Mouse (Mus musculus) lung, postnatal 10 days (tissue): ENCODE measurements around the gene Tyrp1.

Experiments
- DNase-seq: peaks from one replicate; pipeline ENCODE4 v3.0.0; 2021

Gene Tyrp1

GRCm38 (mm10) chr4:80834050-80834449 is at the start of gene Tyrp1:
Gene Tyrp1, plus strand, starts transcription at chr4:80834123.
- DNase-seq: no peak

DNA sequence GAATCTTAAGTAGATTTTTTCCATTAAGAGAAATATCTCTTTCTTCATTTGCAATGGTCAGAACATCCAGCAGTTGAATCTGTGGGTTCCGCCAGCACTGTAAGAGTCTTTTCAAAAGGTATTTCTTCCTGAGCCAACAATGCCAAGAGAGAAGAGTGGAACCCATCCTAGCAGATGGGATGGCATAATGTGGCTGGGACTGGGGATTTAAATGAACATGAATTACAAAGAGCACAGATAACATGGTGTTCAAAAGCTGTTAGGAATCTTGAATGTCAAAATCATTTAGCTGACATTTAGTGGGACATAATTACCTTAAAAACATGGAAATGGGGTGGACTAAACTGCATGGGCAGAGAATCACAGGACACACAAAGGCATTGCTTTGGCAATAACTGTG is 45.6 kb upstream of the Tyrp1 start:
- DNase-seq: no peak

DNA sequence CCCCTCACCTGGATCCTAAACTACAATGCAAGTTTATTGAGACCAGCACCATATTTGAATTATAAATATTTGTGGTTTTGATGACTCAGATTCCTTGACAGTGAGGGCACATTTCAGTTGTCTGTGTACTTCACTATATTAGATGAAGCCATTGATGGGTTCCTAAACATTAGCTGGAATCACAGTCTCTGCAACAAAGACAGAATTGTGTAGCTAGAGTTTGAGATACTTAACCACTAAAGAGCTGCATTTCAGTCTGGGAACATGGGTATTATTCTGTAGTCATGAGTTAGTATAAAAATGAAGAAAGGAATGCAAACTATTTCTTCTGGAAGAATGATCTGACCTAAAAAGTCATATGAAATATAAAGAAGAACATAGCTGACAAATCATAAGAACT is 14.4 kb upstream of the Tyrp1 start:
- DNase-seq: no peak

- no peak for DNase-seq
Observed at GRCm38 (mm10) chr4:80821945-80822344, 12.0 kb upstream of the Tyrp1 start.

DNA sequence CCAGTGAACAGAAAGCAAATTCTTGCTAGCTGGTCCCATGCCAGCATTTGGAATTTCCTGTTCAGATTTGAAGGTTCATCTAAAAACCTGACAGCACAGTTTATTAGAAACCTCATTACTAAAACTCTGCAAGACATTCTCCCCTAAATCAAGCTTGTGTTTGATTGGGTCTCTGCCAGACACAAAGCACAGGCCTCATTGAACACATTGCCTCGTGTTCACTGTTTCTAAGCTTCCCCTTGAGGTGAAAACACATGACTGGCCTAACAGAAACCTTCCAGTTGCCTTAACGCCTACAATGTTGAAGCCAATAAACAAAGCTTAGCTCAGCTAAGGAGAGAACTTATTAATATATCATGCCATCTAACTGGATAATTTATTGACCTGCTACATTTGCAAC is 5.7 kb upstream of the Tyrp1 start:
- DNase-seq: no peak

DNA sequence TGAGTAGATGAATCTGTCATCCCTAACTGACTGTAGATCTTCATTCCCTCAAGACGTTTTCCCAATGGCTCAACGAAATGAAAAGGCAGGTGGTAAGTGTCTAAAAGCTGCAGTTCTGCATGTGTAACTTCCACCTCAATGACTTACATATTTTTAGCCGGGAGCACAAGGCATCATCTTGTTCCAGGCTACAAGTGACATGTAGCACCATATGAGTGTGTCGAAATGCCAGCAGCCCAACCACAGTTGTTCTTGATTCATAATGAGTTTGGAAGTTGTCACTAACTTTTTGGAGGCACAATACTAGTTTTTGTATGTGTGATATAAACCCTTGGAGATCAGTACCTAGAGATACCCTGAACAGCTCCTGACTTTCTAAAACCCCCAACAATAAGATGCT is 5.4 kb downstream of the Tyrp1 start:
- no peak for DNase-seq

GRCm38 (mm10) chr4:80841980-80842379 is 8.1 kb downstream of the Tyrp1 start:
- DNase-seq: no peak

DNA sequence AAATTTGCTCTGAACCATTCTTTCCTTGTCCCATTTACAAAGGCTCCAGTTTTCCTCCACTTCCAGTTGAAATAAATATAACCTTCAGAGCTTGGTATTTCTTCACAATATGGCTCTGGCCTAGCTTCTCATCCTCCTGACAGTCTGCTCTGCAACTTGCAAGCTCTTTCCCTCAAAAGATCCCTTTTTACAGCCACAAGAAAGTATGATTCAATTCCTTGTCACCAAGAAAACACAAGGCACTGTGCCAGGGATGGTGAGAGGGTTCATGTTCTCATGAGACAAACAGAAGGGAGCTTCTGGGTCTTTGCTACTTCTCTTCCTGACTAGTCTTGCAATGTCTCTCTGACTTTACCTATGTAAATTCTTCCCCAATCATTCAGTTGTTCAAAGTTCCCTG is 9.8 kb downstream of the Tyrp1 start:
- no peak for DNase-seq

- DNase-seq: no peak
Observed at GRCm38 (mm10) chr4:80846052-80846451, 12.1 kb downstream of the Tyrp1 start.

GRCm38 (mm10) chr4:80852590-80853425 is 18.9 kb downstream of the Tyrp1 start:
- DNase-seq: no peak

DNA sequence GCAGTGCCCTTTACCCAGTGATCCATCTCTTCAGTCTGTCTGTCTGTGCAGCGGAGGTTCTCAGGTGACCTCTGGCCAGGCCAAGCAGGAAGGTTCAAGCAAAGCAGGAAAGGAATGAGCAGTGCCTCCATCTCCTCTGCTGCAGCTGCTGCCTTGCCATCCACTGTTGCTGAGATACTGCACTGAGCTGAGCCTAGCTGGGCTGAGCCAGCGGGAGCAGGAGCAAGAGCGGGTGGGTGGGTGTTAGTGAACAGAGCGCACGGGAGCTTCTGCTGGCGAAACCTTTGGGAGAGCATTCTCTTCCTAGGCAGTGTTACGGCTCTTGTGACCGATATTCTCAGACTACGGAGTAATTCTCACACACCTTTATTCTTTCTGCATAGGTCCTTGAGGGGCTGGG is 21.6 kb downstream of the Tyrp1 start:
- no peak for DNase-seq

DNA sequence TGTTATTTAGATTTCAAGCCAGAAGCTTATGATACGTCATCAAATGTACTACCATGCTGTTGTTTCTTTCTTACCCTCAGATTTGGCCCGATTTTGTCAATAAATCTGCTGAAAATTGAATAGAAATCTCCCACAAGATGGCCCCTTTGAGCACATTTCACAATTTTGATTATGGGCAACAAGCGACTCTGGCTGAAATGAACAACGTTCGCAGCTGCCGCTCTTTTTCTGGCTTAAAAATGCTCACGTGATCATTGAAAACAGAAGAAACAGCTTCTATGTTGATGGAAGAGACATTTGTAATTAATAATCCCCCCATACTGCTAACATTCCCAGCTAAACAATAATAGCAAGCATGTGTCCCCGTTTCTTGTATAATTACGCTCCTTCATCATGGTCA is 29.0 kb downstream of the Tyrp1 start:
- DNase-seq: no peak

DNA sequence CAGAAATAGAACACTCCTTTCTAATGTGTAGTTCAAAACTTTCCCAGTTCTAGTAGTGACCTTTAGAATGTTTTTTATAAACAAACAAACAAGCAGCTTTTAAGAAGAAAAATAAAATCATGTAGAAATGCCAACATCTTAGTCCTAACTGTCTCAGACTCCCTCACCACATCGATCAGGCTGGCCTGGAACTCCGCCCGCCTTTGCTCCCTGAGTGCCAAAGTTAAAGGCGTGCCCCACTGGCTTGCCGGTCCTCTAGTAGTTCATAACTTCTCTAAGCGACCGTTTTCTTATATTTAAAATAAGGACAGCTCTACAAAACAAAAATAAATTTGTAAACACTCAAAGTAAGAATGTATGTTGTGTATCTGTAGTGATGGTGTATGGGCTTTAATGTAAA is 30.0 kb downstream of the Tyrp1 start:
- no peak for DNase-seq

DNA sequence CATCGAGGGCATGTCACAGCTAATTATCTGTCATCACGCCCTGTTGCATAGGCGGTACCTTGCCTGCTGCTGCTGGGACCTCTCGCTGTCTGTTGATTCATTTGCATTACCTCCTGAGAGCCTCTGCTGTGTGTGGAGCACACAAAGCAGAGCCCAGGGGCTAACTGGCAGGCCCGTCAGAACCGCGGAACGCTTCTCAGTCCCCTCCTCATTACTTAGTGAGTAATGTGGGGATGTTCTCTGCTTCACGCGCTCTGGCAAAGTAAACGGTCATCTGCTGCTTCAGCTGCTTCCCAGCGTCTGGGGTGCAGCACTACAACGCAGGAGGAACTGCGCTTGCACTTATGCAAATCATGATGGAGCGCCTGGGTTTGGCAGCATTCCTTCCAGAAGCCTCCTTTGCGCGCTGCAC is 30.6 kb downstream of the Tyrp1 start:
- DNase-seq: peak; percentile 21

DNA sequence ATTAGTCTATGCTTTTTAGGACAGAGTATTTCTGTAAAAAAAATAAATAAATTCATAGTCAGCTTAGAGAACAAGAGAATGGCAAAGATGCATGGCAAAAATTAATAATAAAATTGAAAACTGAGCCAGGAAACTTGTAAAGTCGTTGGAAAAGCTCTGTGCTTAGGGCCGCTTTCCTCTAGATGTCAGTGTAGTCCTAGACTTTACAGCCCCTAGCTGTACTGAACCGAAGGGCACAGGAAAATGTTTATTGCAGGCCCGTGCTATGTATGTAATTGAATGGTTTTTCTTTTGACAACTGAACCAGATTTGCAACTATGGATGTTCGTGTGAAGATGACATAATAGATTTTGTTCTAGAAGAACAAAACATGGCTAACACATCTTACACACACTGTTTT is 32.1 kb downstream of the Tyrp1 start:
- peak; percentile 41 for DNase-seq

DNA sequence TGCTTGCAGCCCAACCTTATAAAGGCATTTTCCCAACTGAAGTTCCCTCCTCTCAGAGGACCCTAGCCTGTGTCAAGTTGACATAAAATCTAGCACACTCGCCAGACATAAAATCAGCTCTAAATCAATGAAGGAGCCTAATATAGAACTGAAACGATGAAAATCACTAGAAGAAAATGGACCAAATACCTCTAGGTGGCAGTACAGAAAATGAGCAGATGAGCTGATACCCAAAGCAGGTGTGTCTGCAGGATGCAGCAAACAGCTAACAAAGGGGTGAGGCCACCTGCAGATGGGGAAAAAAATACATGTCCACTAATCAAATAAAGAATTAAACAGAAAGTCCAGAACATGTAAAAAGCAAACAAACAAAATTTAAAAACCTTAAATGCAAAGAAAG is 35.7 kb downstream of the Tyrp1 start:
- DNase-seq: no peak

DNA sequence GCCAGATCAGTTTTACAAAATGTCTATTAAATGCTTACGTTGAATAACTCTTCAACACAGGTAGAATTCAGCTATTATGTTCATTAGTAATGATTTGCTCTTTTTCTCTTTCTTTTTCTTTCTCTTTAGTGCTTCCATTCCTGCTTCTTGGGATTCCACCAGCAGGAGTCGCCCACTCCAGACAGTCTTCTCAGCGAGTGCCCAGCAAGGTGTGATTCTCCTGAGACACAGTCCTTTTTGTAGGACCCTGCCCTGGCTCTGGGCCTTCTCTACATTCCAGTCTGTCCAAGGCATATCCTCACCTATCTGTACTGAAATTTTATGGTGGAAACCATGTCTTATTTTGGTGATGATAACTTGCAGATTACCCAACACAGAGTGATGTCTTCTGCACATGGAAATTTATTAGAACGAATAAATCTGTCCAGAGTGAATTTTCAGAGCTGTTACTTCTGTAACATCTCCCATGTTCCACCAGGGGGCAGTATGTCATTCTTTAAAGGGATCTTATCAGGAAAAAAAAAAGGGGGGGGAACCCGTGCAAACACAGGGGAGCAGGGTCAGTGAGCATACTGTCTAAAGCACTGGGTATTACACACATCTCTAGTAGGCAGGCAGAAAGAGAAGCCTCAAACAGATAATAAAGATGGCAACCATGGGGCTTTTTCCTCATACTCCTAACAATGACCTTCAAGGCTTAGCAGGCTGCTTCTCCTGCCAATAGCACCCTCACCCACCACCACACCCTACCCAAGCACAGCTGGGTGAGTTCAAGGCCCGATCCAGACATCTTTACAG is 39.1 kb downstream of the Tyrp1 start:
- DNase-seq: peak; percentile 42

GRCm38 (mm10) chr4:80874121-80874859 is 40.4 kb downstream of the Tyrp1 start:
- DNase-seq: peak; percentile 11

GRCm38 (mm10) chr4:80875055-80875454 is 41.1 kb downstream of the Tyrp1 start:
- no peak for DNase-seq

GRCm38 (mm10) chr4:80881996-80882599 is 48.2 kb downstream of the Tyrp1 start:
- no peak for DNase-seq

DNA sequence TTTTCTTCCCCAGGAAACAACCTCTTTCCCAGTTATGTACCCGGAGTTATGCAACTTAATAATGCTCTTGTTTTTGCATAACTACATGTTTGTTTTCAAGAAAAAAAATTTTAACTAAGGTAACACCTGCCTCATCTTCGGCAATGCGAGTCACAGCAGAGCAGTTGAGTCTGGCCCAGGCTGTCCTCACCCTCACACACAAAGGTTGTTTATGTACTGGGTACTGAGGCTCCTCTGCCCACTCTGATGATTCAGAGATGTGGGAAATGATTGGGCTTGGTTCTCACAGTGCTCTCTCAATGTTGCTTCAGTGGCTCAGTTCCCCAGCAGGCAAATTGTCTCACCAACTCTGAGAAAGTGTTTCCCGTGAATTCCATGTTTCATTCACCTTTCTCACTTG is 52.7 kb downstream of the Tyrp1 start:
- no peak for DNase-seq

GRCm38 (mm10) chr4:80891004-80891403 is 57.1 kb downstream of the Tyrp1 start:
- DNase-seq: no peak

DNA sequence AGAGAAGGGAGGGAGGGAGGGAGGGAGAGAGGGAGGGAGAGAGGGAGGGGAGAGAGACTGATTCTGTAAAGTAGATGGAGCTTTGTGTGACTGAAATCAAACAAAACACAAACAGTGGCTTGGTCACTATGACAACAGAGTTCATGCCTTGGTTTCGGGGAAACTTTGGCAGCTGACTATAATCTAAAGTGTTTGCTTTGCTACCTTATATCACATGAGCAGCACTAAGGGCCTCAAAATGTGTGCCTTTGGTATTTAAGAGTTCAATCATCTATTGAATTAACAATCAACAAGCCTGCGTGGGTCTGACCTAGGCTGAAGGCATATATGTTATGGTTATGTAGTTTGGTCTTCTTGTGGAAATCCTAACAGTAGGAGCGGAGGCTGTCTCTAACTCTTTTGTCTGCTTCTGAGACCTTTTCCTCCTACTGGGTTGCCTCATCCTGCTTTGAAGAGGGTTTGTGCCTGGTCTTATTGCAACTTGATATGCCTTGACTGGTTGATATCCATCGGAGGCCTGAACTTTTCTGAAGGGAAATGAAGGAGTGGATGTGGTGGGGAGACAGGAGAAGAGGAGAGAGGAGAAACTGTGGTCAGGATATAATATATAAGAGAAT is 61.5 kb downstream of the Tyrp1 start:
- peak; percentile 56 for DNase-seq
